Mouse (Mus musculus): Measurements from ENCODE around the gene Glt1d1.

GRCm38 (mm10) chr5:127615459-127615858, 16.6 kb upstream of the Glt1d1 start:
- TF ChIP-seq POLR2A (IDR thresholded peaks at IDR 0.05; ENCODE audit: control insufficient read depth, low read depth, low read length): no peak
- TF ChIP-seq CTCF (IDR thresholded peaks at IDR 0.05; ENCODE audit: control insufficient read depth, insufficient read depth, insufficient replicate concordance, low read depth, low read length): no peak
